Mouse (Mus musculus): ENCODE results near the gene Cdc42ep4. TPM values are rescaled to one million over a fixed set of nuclear protein-coding genes. Genes with fewer than 3 reads are reported as not detected.
A peak's percentile ranks its signal among the peaks of the same experiment; 100 is the strongest.

The Cdc42ep4 gene
- polyA plus RNA-seq, 1 experiment from 2014 or later = 30.2 TPM

GRCm38 (mm10) chr11:113709731-113710256 is 41.9 kb downstream of the Cdc42ep4 start, which contains the start of gene Cpsf4l:
Cpsf4l (minus strand) TSS chr11:113710017.
- no peaks in the 10 kb centered on the region for H3K27me3 ChIP-seq (replicated peaks; ENCODE audit: control insufficient read depth, insufficient read depth, low read length)
- 0 out of 2 replicates have a peak within 1 kb of the TSS, but pooled peaks have one; percentile 17 for H3K9ac ChIP-seq (ENCODE audit: low read depth, low read length)
- no peak within 1 kb of the TSS for H3K4me2 ChIP-seq (replicated peaks; ENCODE audit: low read depth)
- TF ChIP-seq CTCF (IDR thresholded peaks at IDR 0.05; ENCODE audit: low read depth) = no peak
- H3K4me3 ChIP-seq (ENCODE audit: low read depth, low read length) = no peak within 1 kb of the TSS
- 0 out of 2 replicates have a peak, but pooled peaks cover 2% of the 10 kb centered on the region for H3K4me1 ChIP-seq (replicated peaks; ENCODE audit: control insufficient read depth, insufficient read depth, low read length)
- H3K36me3 ChIP-seq (ENCODE audit: control insufficient read depth, insufficient read depth) = no peaks in the 10 kb centered on the region; the same call in 1 of the 2 replicates
- no peak for ATAC-seq
- 35% methylated on average over 11 of the region's 11 CpGs for WGBS
- no peak within 1 kb of the TSS; the same call in 1 of the 2 replicates for H3K27ac ChIP-seq (ENCODE audit: low read depth, low read length)
- H3K9me3 ChIP-seq (ENCODE audit: control insufficient read depth) = no peaks in the 10 kb centered on the region

DNA sequence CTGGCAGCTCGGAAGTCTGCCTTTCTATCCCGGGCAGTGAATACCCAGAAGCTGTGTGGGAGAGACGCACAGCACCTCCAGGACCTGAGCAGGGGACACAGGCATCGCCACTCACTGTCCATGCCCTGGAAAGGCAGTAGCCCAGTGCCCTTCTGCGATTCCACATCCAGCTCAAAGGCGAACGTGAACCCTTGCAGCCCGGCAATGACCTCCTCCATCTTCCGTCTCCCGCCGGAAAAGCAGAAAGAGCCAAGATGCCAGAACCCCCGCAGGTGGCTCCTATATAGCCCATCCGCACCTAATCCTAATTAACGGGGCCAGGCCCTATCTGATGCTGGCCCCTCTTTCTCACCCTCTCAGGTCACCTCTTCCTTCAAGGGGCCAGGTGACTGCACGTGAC is 42.4 kb downstream of the Cdc42ep4 start:
- Histone ChIP-seq H3K9ac (ENCODE audit: low read depth, low read length) (no peak overlapping the region), H3K4me3 (ENCODE audit: low read depth, low read length) (no peak overlapping the region), H3K4me1 (replicated peaks; ENCODE audit: control insufficient read depth, insufficient read depth, low read length) (0 out of 2 replicates have a peak, but pooled peaks cover 2% of the 10 kb centered on the region), H3K27ac (ENCODE audit: low read depth, low read length) (no peak overlapping the region), H3K4me2 (replicated peaks; ENCODE audit: low read depth) (no peak overlapping the region), H3K27me3 (replicated peaks; ENCODE audit: control insufficient read depth, insufficient read depth, low read length) (no peaks in the 10 kb centered on the region), H3K9me3 (ENCODE audit: control insufficient read depth) (no peaks in the 10 kb centered on the region), H3K36me3 (ENCODE audit: control insufficient read depth, insufficient read depth) (no peaks in the 10 kb centered on the region; the same call in 1 of the 2 replicates)
- no peak for TF ChIP-seq CTCF (IDR thresholded peaks at IDR 0.05; ENCODE audit: low read depth)
- ATAC-seq = no peak
- 66% methylated on average over 15 of the region's 15 CpGs for WGBS

- Histone ChIP-seq H3K36me3 (ENCODE audit: control insufficient read depth, insufficient read depth) (no peaks in the 10 kb centered on the region; the same call in 1 of the 2 replicates), H3K4me1 (replicated peaks; ENCODE audit: control insufficient read depth, insufficient read depth, low read length) (0 out of 2 replicates have a peak, but pooled peaks cover 2% of the 10 kb centered on the region), H3K4me3 (ENCODE audit: low read depth, low read length) (no peak overlapping the region), H3K9me3 (ENCODE audit: control insufficient read depth) (no peaks in the 10 kb centered on the region), H3K27ac (ENCODE audit: low read depth, low read length) (no peak overlapping the region), H3K4me2 (replicated peaks; ENCODE audit: low read depth) (no peak overlapping the region), H3K9ac (ENCODE audit: low read depth, low read length) (no peak overlapping the region), H3K27me3 (replicated peaks; ENCODE audit: control insufficient read depth, insufficient read depth, low read length) (no peaks in the 10 kb centered on the region)
- no peak for ATAC-seq
- WGBS = 65% methylated on average over 19 of the region's 19 CpGs
- TF ChIP-seq CTCF (IDR thresholded peaks at IDR 0.05; ENCODE audit: low read depth) = no peak
Observed at GRCm38 (mm10) chr11:113708629-113709213, 43.0 kb downstream of the Cdc42ep4 start.

DNA sequence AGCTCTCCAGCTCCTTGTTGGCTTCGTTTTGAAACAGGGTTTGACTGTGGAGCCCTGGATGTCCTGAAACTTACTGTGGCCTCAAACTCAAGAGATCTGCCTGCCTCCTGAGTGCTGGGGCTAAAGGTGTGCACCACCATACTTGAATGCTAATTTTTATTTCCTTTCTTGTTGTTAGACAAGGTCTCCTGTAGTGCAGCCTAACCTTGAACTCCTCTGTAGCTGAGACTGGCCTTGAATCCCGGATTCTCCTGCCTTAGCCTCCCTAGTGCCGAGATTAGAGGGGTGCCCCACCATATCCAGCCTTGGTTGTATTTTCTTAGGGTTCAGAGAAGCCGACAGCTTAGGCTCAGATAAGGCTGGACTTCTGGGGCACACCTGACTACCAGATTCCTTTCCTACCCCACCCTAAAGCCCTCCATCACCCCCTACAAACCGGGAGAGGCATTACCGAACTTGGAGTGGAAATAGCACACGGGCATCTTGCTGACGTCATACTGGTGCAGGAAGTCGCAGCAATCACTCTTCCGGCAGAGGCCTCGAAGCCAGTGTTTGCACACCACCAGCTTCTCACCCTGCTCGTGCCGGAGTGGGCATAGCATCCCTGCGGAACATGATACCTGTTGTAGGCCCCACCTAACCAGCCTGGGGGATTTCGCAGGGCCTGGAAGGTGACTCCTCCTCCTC is 45.6 kb downstream of the Cdc42ep4 start:
- H3K4me2 ChIP-seq (replicated peaks; ENCODE audit: low read depth) = no peak overlapping the region
- TF ChIP-seq CTCF (IDR thresholded peaks at IDR 0.05; ENCODE audit: low read depth) = no peak
- no peaks in the 10 kb centered on the region for H3K9me3 ChIP-seq (ENCODE audit: control insufficient read depth)
- no peak overlapping the region for H3K9ac ChIP-seq (ENCODE audit: low read depth, low read length)
- ATAC-seq = no peak
- no peaks in the 10 kb centered on the region; the same call in 1 of the 2 replicates for H3K36me3 ChIP-seq (ENCODE audit: control insufficient read depth, insufficient read depth)
- WGBS = 61% methylated on average over 15 of the region's 15 CpGs
- no peak overlapping the region for H3K4me3 ChIP-seq (ENCODE audit: low read depth, low read length)
- no peak overlapping the region for H3K27ac ChIP-seq (ENCODE audit: low read depth, low read length)
- H3K27me3 ChIP-seq (replicated peaks; ENCODE audit: control insufficient read depth, insufficient read depth, low read length) = no peaks in the 10 kb centered on the region
- H3K4me1 ChIP-seq (replicated peaks; ENCODE audit: control insufficient read depth, insufficient read depth, low read length) = 0 out of 2 replicates have a peak, but pooled peaks cover 2% of the 10 kb centered on the region

DNA sequence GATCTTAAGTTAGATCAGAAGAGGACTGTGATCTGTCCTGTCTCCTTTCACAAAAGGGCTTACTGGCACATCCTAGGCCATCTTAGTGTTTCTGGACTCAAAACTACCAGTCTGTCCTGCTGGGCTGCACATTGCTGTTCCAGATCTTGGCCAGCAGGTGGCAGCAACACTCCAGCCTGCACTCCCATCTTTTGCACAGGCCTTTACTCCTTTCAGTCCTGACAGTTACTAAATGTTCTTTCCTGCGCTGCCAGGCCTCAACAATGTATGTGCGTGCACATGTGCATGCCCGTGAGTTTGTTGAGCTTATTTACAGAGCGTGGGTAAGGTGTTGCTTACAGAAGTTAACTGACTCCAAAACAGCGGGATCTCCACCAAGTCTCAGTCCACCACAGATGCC is 47.9 kb downstream of the Cdc42ep4 start:
- ATAC-seq = peak; percentile 29; the same call in 1 of the 2 replicates
- Histone ChIP-seq H3K4me1 (replicated peaks; ENCODE audit: control insufficient read depth, insufficient read depth, low read length) (no peaks in the 10 kb centered on the region), H3K36me3 (ENCODE audit: control insufficient read depth, insufficient read depth) (no peaks in the 10 kb centered on the region; the same call in 1 of the 2 replicates), H3K9ac (ENCODE audit: low read depth, low read length) (no peak overlapping the region), H3K27me3 (replicated peaks; ENCODE audit: control insufficient read depth, insufficient read depth, low read length) (no peaks in the 10 kb centered on the region), H3K4me3 (ENCODE audit: low read depth, low read length) (no peak overlapping the region), H3K9me3 (ENCODE audit: control insufficient read depth) (no peaks in the 10 kb centered on the region), H3K4me2 (replicated peaks; ENCODE audit: low read depth) (no peak overlapping the region), H3K27ac (ENCODE audit: low read depth, low read length) (no peak overlapping the region)
- peak; percentile 100 for TF ChIP-seq CTCF (IDR thresholded peaks at IDR 0.05; ENCODE audit: low read depth)
- WGBS = 30% methylated on average over 5 of the region's 5 CpGs

GRCm38 (mm10) chr11:113699643-113700042 is 52.0 kb downstream of the Cdc42ep4 start:
- Histone ChIP-seq H3K36me3 (ENCODE audit: control insufficient read depth, insufficient read depth) (peaks cover 16% of the 10 kb centered on the region), H3K4me2 (replicated peaks; ENCODE audit: low read depth) (no peak overlapping the region), H3K9me3 (ENCODE audit: control insufficient read depth) (no peaks in the 10 kb centered on the region), H3K9ac (ENCODE audit: low read depth, low read length) (no peak overlapping the region), H3K4me3 (ENCODE audit: low read depth, low read length) (no peak overlapping the region), H3K27me3 (replicated peaks; ENCODE audit: control insufficient read depth, insufficient read depth, low read length) (no peaks in the 10 kb centered on the region), H3K27ac (ENCODE audit: low read depth, low read length) (no peak overlapping the region), H3K4me1 (replicated peaks; ENCODE audit: control insufficient read depth, insufficient read depth, low read length) (no peaks in the 10 kb centered on the region)
- WGBS = 59% methylated on average over 7 of the region's 7 CpGs
- ATAC-seq = no peak
- no peak for TF ChIP-seq CTCF (IDR thresholded peaks at IDR 0.05; ENCODE audit: low read depth)

Data from intestine, postnatal 0 days (tissue).